Mouse (Mus musculus): ENCODE data around the gene Egfl8.

DNA sequence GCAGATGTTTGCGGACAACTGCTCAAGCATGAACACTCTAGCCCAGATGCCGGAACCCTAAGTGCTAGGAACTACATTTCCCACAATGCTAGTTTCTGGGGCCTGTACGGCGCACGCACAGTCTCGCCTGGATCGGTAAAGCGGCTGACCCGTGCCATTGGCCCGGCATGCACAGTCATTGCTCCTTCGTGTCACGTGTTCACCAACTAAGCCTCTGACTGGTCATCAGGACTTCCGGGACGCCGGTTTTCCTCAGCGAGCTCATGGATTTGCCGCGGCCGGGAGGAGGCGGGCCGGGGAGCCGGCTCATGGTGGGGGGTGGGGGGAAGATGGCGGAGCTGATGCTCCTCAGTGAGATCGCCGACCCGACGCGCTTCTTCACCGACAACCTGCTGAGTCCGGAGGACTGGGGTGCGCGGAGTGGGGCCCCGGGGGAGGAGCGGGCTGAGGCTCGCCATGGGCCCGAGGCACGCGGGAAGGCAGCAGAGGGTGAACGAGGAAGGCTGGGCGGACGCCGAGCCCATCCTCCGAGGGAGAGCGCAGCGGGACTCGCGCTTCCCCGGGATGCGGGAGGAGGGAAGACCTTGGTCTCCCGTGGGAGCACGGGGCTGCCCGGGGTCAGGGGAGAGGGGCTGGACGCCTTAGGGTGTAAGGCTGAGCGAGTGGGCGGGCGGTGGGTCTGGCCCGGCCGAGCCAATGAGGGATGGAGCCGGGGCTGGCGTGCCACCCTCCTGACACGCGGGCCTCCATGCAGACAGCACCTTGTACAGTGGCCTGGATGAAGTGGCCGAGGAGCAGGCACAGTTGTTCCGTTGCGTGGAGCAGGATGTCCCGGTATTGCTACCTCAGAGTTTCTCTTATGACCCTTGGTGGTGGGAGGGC lies 31.4 kb upstream of the Egfl8 start, which contains the start of gene Atf6b:
- TF ChIP-seq EP300 (IDR thresholded peaks at IDR 0.05; ENCODE audit: insufficient read depth, low read depth, low read length) (no peak), POLR2A (IDR thresholded peaks at IDR 0.05; ENCODE audit: insufficient read depth, low read length) (no peak)
